In genomic region chr13:57889050-57889449, GRCm38 (mm10) we compare ENCODE assay signal across 16 mouse cellular contexts. TPM values are rescaled to one million over a fixed set of nuclear protein-coding genes. Genes with fewer than 3 reads are reported as not detected.
DNase-seq lines count a peak whose midpoint lies in the region; ATAC-seq and TF ChIP-seq lines count a peak whose summit lies in the region.
"Had no signal": no experiment of that assay in that cellular context is flagged by ENCODE, and none has a peak within 500 bp of the region (broad histone marks: within the 10 kb centered on the region; RNA-seq: fewer than 3 reads in every experiment).

No protein-coding gene starts in this region.

- H3K9ac ChIP-seq in forebrain, embryonic 12.5 days: no peak overlapping the region
- no peak overlapping the region for H3K9ac ChIP-seq in forebrain, embryonic 14.5 days (ENCODE audit: low read length)
- no peak overlapping the region for H3K9ac ChIP-seq in hindbrain, embryonic 11.5 days (ENCODE audit: low read depth, low read length)
- H3K9ac ChIP-seq in hindbrain, postnatal 0 days (replicated peaks; ENCODE audit: low read length): no peak overlapping the region
- H3K9ac ChIP-seq in midbrain, embryonic 12.5 days (replicated peaks): no peak overlapping the region
- H3K9ac ChIP-seq in midbrain, embryonic 15.5 days: no peak overlapping the region
- H3K9ac ChIP-seq: liver, embryonic 12.5 days; neural tube, embryonic 15.5 days had no signal

- H3K4me3 ChIP-seq in forebrain, embryonic 12.5 days (replicated peaks): no peak overlapping the region
- H3K4me3 ChIP-seq in forebrain, embryonic 14.5 days (ENCODE audit: low read depth, low read length): no peak overlapping the region
- no peak overlapping the region for H3K4me3 ChIP-seq in hindbrain, embryonic 11.5 days (ENCODE audit: low read depth, low read length)
- no peak overlapping the region for H3K4me3 ChIP-seq in hindbrain, postnatal 0 days (ENCODE audit: low read length)
- no peak overlapping the region for H3K4me3 ChIP-seq in midbrain, embryonic 12.5 days
- H3K4me3 ChIP-seq in midbrain, embryonic 15.5 days: no peak overlapping the region
- no peak overlapping the region for H3K4me3 ChIP-seq in myocyte
- H3K4me3 ChIP-seq: liver, embryonic 12.5 days; megakaryocyte, embryonic 14.5 days; neural tube, embryonic 15.5 days had no signal

- no peak overlapping the region for H3ac ChIP-seq in myocyte (ENCODE audit: control insufficient read depth, insufficient read length)

- TF ChIP-seq CTCF in hindbrain, postnatal 0 days (IDR thresholded peaks at IDR 0.05; ENCODE audit: low read depth): no peak

- H3K27ac ChIP-seq in forebrain, embryonic 12.5 days: no peak overlapping the region
- H3K27ac ChIP-seq in forebrain, embryonic 14.5 days (ENCODE audit: low read depth, low read length): no peak overlapping the region
- no peak overlapping the region for H3K27ac ChIP-seq in hindbrain, embryonic 11.5 days (ENCODE audit: low read depth, low read length)
- no peak overlapping the region for H3K27ac ChIP-seq in hindbrain, postnatal 0 days
- no peak overlapping the region for H3K27ac ChIP-seq in midbrain, embryonic 12.5 days (replicated peaks)
- H3K27ac ChIP-seq in midbrain, embryonic 15.5 days: no peak overlapping the region
- H3K27ac ChIP-seq: liver, embryonic 12.5 days; neural tube, embryonic 15.5 days had no signal

- no peaks in the 10 kb centered on the region for H3K27me3 ChIP-seq in forebrain, embryonic 12.5 days
- no peaks in the 10 kb centered on the region for H3K27me3 ChIP-seq in forebrain, embryonic 14.5 days (replicated peaks; ENCODE audit: control insufficient read depth, insufficient read depth, low read length)
- no peaks in the 10 kb centered on the region for H3K27me3 ChIP-seq in hindbrain, embryonic 11.5 days (ENCODE audit: control insufficient read depth, insufficient read depth, low read length)
- H3K27me3 ChIP-seq in hindbrain, postnatal 0 days (ENCODE audit: insufficient read depth, low read length): no peaks in the 10 kb centered on the region
- H3K27me3 ChIP-seq in midbrain, embryonic 12.5 days: peaks cover 10% of the 10 kb centered on the region
- no peaks in the 10 kb centered on the region for H3K27me3 ChIP-seq in midbrain, embryonic 15.5 days (replicated peaks)
- no peaks in the 10 kb centered on the region for H3K27me3 ChIP-seq in myocyte (ENCODE audit: control insufficient read depth, insufficient read depth, insufficient read length)
- H3K27me3 ChIP-seq: CH12.LX; liver, embryonic 12.5 days; megakaryocyte, embryonic 14.5 days; neural tube, embryonic 15.5 days had no signal

- no peak for DNase-seq in forebrain, embryonic 14.5 days (ENCODE audit: low spot score)
- peak; percentile 39 for DNase-seq in hindbrain, embryonic 11.5 days (ENCODE audit: low spot score)
- no peak for DNase-seq in hindbrain, postnatal 0 days (ENCODE audit: low spot score)
- no peak for DNase-seq in yolk sac, embryonic 10.5 days (ENCODE audit: low spot score)
- DNase-seq: cerebellum, adult 11 months had no signal

- H3K36me3 ChIP-seq in forebrain, embryonic 12.5 days (replicated peaks): no peaks in the 10 kb centered on the region
- no peaks in the 10 kb centered on the region for H3K36me3 ChIP-seq in forebrain, embryonic 14.5 days (ENCODE audit: control insufficient read depth, insufficient read depth, low read length)
- H3K36me3 ChIP-seq in hindbrain, embryonic 11.5 days (ENCODE audit: control insufficient read depth, insufficient read depth, low read length): no peaks in the 10 kb centered on the region
- no peaks in the 10 kb centered on the region for H3K36me3 ChIP-seq in hindbrain, postnatal 0 days (ENCODE audit: insufficient read depth, low read length)
- H3K36me3 ChIP-seq in midbrain, embryonic 12.5 days: no peaks in the 10 kb centered on the region
- no peaks in the 10 kb centered on the region for H3K36me3 ChIP-seq in midbrain, embryonic 15.5 days (replicated peaks)
- H3K36me3 ChIP-seq in myocyte (ENCODE audit: control insufficient read depth, insufficient read depth): no peaks in the 10 kb centered on the region
- H3K36me3 ChIP-seq: liver, embryonic 12.5 days had no signal

- 9% methylated on average over 5 of the region's 6 CpGs for WGBS in forebrain, embryonic 12.5 days
- WGBS in forebrain, embryonic 14.5 days: 8% methylated on average over 5 of the region's 6 CpGs
- WGBS in hindbrain, embryonic 11.5 days: 8% methylated on average over 5 of the region's 6 CpGs
- 16% methylated on average over 5 of the region's 6 CpGs for WGBS in hindbrain, postnatal 0 days
- WGBS in midbrain, embryonic 12.5 days: 6% methylated on average over 5 of the region's 6 CpGs
- WGBS in midbrain, embryonic 15.5 days: 6% methylated on average over 6 of the region's 6 CpGs

- H3K79me2 ChIP-seq in myocyte (ENCODE audit: control insufficient read depth, insufficient read depth): no peaks in the 10 kb centered on the region

- peak overlapping the region; percentile 21 for H3K4me2 ChIP-seq in forebrain, embryonic 12.5 days
- no peak overlapping the region for H3K4me2 ChIP-seq in forebrain, embryonic 14.5 days (ENCODE audit: low read length)
- no peak overlapping the region for H3K4me2 ChIP-seq in hindbrain, embryonic 11.5 days (replicated peaks; ENCODE audit: low read depth, low read length)
- H3K4me2 ChIP-seq in hindbrain, postnatal 0 days (ENCODE audit: low read depth, low read length): no peak overlapping the region
- H3K4me2 ChIP-seq in midbrain, embryonic 12.5 days (replicated peaks): peak overlapping the region; percentile 19
- H3K4me2 ChIP-seq in midbrain, embryonic 15.5 days: no peak overlapping the region
- peak overlapping the region; percentile 66 for H3K4me2 ChIP-seq in myocyte (ENCODE audit: low read depth)
- H3K4me2 ChIP-seq: liver, embryonic 12.5 days; neural tube, embryonic 15.5 days had no signal

- TF ChIP-seq POLR2A in myocyte (IDR thresholded peaks at IDR 0.05; ENCODE audit: insufficient read length, low read depth): no peak

- ATAC-seq in forebrain, embryonic 12.5 days (ENCODE audit: low FRiP score): no peak
- no peak for ATAC-seq in forebrain, embryonic 14.5 days
- ATAC-seq in hindbrain, embryonic 11.5 days (ENCODE audit: low FRiP score): peak; percentile 57; the same call in 1 of the 2 replicates
- no peak for ATAC-seq in hindbrain, postnatal 0 days
- no peak for ATAC-seq in midbrain, embryonic 12.5 days (ENCODE audit: low FRiP score, low read depth)
- no peak for ATAC-seq in midbrain, embryonic 15.5 days (replicated peaks)
- ATAC-seq: inflammation-experienced regulatory T-cells, adult 6 months; liver, embryonic 12.5 days had no signal

- peaks cover 14% of the 10 kb centered on the region for H3K4me1 ChIP-seq in forebrain, embryonic 12.5 days
- peaks cover 8% of the 10 kb centered on the region; the same call in 1 of the 2 replicates for H3K4me1 ChIP-seq in forebrain, embryonic 14.5 days (ENCODE audit: control insufficient read depth, insufficient read depth, low read length)
- H3K4me1 ChIP-seq in hindbrain, embryonic 11.5 days (replicated peaks; ENCODE audit: control insufficient read depth, insufficient read depth, low read length): no peaks in the 10 kb centered on the region; the same call in 1 of the 2 replicates
- no peaks in the 10 kb centered on the region for H3K4me1 ChIP-seq in hindbrain, postnatal 0 days (ENCODE audit: insufficient read depth, low read length)
- peaks cover 13% of the 10 kb centered on the region for H3K4me1 ChIP-seq in midbrain, embryonic 12.5 days
- peaks cover 16% of the 10 kb centered on the region for H3K4me1 ChIP-seq in midbrain, embryonic 15.5 days
- H3K4me1 ChIP-seq: liver, embryonic 12.5 days; megakaryocyte, embryonic 14.5 days had no signal

- H3K9me3 ChIP-seq in forebrain, embryonic 12.5 days: no peaks in the 10 kb centered on the region
- H3K9me3 ChIP-seq in forebrain, embryonic 14.5 days (replicated peaks; ENCODE audit: control insufficient read depth, low read length): no peaks in the 10 kb centered on the region
- H3K9me3 ChIP-seq in hindbrain, embryonic 11.5 days (ENCODE audit: control insufficient read depth, low read length): no peaks in the 10 kb centered on the region
- H3K9me3 ChIP-seq in hindbrain, postnatal 0 days (ENCODE audit: low read length): no peaks in the 10 kb centered on the region
- H3K9me3 ChIP-seq in midbrain, embryonic 12.5 days: no peaks in the 10 kb centered on the region
- no peaks in the 10 kb centered on the region for H3K9me3 ChIP-seq in midbrain, embryonic 15.5 days
- H3K9me3 ChIP-seq: liver, embryonic 12.5 days; neural tube, embryonic 15.5 days had no signal

TF ChIP-seq in myocyte, 11 proteins besides CTCF, POLR2A, EP300 and RAD21:
- TF ChIP-seq SRF (IDR thresholded peaks at IDR 0.05; ENCODE audit: control insufficient read depth, insufficient read length, low read depth) (no peak), TCF12 (IDR thresholded peaks at IDR 0.05; ENCODE audit: insufficient read depth, poor library complexity, severe bottlenecking) (no peak), MAX (IDR thresholded peaks at IDR 0.05; ENCODE audit: low read depth) (no peak), REST (IDR thresholded peaks at IDR 0.05; ENCODE audit: insufficient read depth, insufficient read length) (no peak), CEBPB (IDR thresholded peaks at IDR 0.05; ENCODE audit: insufficient read depth, poor library complexity, severe bottlenecking) (no peak), TCF3 (IDR thresholded peaks at IDR 0.05; ENCODE audit: insufficient read length, low read depth) (no peak), MYOG (IDR thresholded peaks at IDR 0.05; ENCODE audit: control insufficient read depth in 1 of 3, insufficient read depth in 1 of 3, insufficient read length in 2 of 3, low read depth in 2 of 3) (no peak), MYOD1 (IDR thresholded peaks at IDR 0.05; ENCODE audit: control insufficient read depth in 1 of 3, insufficient read length in 2 of 3, low read depth in 2 of 3) (no peak), POLR2AphosphoS2 (IDR thresholded peaks at IDR 0.05; ENCODE audit: insufficient read length, low read depth) (no peak), E2F4 (IDR thresholded peaks at IDR 0.05; ENCODE audit: insufficient read depth) (no peak), USF1 (IDR thresholded peaks at IDR 0.05; ENCODE audit: low read depth) (no peak)

RNA-seq across cellular contexts. Expression of gene Spock1, which starts 19.1 kb away (rescaled TPM):
- polyA plus RNA-seq in forebrain, embryonic 12.5 days (2016; fragmentation: Nextera tagmentation; extraction: Ambion mirVana): 9.5 and 12.0 TPM in 2 replicates
- 31.2 and 40.8 TPM in 2 replicates for polyA plus RNA-seq in forebrain, embryonic 14.5 days (2014; fragmentation: Nextera tagmentation; extraction: Ambion mirVana)
- polyA plus RNA-seq in hindbrain, embryonic 11.5 days (2014; fragmentation: Nextera tagmentation; extraction: Ambion mirVana): 17.0 and 19.0 TPM in 2 replicates
- total RNA-seq in hindbrain, postnatal 0 days (2014; rRNA removed): 101 and 118 TPM in 2 replicates
- 72.1 and 80.3 TPM in 2 replicates for polyA plus RNA-seq in hindbrain, postnatal 0 days (2015; fragmentation: Nextera tagmentation; extraction: Ambion mirVana)
- polyA plus RNA-seq in midbrain, embryonic 12.5 days (2016; fragmentation: Nextera tagmentation; extraction: Ambion mirVana): 22.4 and 28.1 TPM in 2 replicates
- 71.0 and 74.2 TPM in 2 replicates for polyA plus RNA-seq in midbrain, embryonic 15.5 days (2015; fragmentation: Nextera tagmentation; extraction: Ambion mirVana)
- polyA plus RNA-seq in myocyte (2012; fragmentation: generic; extraction: Trizol): 0.19 TPM
- total RNA-seq: CH12.LX; common myeloid progenitor, adult 5-6 weeks had no signal
- polyA plus RNA-seq: inflammation-experienced regulatory T-cells, adult 6 months; spleen, adult 2 months had no signal

Comparison
In these comparisons a context has a peak if more than half of its experiments do, and no peak if none do; other contexts are left out.
1. H3K4me2 ChIP-seq: peak in forebrain, embryonic 12.5 days (single experiment), midbrain, embryonic 12.5 days (single experiment) and myocyte (single experiment); none in forebrain, embryonic 14.5 days (single experiment), hindbrain, embryonic 11.5 days (single experiment), hindbrain, postnatal 0 days (single experiment) and midbrain, embryonic 15.5 days (single experiment).